Mouse (Mus musculus) retina, postnatal 1 day (tissue): ENCODE measurements around the gene Pelp1.
"Not testable (repeated sequence)": the region's sequence is repeated elsewhere in the genome, so short reads cannot be mapped to it uniquely, and the experiment has no call there.

Source experiments
- DNase-seq: peaks from one replicate; pipeline ENCODE4 v3.0.0-alpha.2; 2012

Gene Pelp1

GRCm38 (mm10) chr11:70409594-70410296 lies at the start of gene Pelp1:
Pelp1 (minus strand) TSS chr11:70410031.
- DNase-seq: peak; percentile 98

GRCm38 (mm10) chr11:70458688-70459600 lies 49.1 kb upstream of the Pelp1 start, which contains the start of gene Zmynd15:
Zmynd15 (plus strand) TSS chr11:70459433.
- peak; percentile 54 for DNase-seq

- no peak for DNase-seq
These were observed 43.6 kb upstream of the Pelp1 start for GRCm38 (mm10) chr11:70453261-70454044.

DNA sequence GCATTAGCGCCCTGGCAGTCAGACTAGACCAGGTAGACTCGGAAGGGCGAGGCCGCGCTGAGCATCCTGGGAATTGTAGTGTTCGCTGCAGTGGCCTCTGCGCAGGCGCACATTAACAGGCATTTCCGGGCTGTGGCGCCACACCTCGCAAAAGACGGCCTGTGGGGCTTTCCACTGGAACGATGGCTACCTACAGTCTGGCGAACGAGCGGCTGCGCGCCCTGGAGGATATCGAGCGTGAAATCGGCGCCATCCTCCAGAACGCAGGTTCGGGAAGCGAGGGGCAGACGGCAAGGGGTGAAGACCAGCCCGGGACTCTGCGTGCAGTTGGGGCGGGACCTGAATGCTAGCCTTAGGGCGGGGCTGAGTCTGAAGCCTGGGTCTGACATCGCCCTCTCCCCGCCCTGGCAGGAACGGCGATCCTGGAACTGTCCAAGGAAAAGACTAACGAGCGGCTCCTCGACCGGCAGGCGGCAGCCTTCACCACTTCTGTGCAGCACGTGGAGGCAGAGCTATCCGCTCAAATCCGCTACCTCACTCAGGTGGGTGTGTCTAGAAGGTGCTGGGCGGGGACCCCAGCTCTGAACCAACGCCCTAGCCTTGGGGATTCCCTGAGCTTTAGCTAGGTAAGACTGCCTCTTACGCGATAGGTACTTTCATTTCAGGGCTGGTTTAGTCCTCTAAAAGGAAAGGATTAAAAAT lies 42.1 kb upstream of the Pelp1 start, which contains the start of gene Med11:
Med11 (plus strand) TSS at position 123 of the 702 bp plus-strand sequence.
- peak; percentile 97 for DNase-seq

DNA sequence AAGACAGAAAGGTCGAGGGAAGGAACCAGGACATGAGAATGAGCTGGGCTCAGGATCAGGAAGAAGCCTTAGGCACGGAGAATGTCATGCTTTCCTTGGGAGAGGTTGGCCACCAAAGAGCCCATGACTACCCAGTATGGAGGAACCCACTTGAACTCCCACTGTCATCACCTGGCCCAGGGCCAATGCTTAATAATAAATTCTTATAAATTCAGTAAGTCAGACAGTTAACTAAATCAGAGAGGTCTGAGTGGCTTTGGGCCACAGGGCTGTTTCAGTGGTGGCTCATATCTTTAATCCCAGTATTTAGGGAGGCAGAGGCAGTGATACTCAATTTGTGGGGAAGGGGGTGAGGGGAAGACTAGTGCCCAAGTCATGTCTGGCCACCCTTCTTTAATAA lies 41.1 kb upstream of the Pelp1 start:
- no peak for DNase-seq

- DNase-seq: no peak
These were observed 37.5 kb upstream of the Pelp1 start for GRCm38 (mm10) chr11:70447373-70447772.

GRCm38 (mm10) chr11:70446756-70447155 lies 36.9 kb upstream of the Pelp1 start:
- DNase-seq: no peak

DNA sequence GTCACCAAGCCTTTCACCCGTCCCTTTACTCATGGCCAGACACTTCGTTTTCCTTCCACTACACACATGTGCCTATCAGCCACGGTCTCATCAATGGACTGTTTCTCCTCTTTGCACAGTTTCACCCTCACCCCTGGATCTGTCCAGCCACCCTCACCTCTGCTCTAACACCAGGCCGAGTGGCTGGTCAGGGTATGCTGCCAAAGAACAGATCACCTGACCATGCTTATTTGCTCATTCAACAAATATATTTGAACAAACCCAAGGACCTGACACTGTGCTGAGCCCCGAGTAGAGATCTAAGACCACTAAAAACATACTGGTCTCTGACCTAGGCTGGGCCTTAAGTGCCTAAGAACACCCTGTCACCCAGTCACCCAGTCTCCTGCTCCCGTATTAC lies 34.8 kb upstream of the Pelp1 start:
- no peak for DNase-seq

DNA sequence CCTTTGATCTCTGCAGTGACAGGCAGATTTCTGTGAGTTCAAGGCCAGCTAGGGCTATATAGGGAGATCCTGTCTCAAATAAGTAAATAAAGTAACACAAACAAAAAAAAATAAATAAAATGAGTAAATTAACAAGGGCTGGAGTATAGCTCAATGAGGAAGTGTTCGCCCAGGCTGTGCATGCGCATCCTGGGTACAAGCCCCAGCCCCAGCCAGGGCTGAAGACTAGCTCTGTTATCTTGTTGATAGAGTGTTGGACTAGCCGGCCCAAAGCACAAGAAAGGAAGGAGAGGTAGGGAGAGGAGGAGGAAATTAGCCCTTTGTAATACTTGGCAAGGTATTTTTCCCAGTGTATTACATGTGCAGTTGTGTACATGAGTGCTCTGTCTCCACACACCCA lies 34.1 kb upstream of the Pelp1 start:
- no peak for DNase-seq

- no peak for DNase-seq
These were observed 32.1 kb upstream of the Pelp1 start for GRCm38 (mm10) chr11:70441882-70442281.

DNA sequence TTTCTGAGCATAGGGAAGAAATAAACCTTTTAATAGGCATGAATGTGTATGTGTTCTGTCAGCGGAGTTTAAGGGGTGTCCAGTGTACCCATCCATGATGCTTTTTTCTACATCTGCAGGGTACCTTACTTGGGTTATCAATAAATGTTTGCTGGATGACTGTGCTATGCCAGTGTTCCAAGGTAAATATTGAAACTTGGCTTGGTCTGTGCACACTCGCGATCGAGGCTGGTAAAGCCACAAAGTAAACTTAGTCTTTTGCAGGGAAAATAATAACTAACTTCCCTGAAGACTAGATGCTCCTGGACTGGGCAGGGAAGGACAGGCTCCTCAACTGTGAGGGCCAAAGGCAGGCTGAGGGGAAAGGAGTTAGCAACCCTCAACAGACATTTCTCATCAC lies 30.8 kb upstream of the Pelp1 start:
- DNase-seq: no peak

GRCm38 (mm10) chr11:70438728-70439374 lies 29.0 kb upstream of the Pelp1 start:
- no peak for DNase-seq

DNA sequence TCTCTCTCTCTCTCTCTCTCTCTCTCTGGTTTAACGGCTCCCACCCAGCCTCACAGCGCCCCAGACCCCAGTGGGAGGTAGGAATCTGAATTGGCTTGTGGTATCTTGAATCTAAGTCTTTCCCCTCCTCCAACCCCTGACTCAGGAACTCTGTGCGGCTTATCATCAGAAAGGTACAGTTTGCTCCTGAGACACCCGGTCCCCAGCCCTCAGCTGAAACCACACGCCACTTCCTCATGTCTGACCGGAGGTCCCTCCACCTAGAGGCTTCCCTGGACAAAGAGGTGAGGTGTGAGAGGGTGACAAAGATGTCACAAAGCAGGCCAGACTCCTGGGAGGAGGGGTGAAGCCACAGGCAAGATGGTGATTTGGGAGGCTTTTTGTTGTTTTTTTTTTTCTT lies 27.6 kb upstream of the Pelp1 start:
- no peak for DNase-seq

GRCm38 (mm10) chr11:70435476-70435875 lies 25.6 kb upstream of the Pelp1 start:
- DNase-seq: no peak

DNA sequence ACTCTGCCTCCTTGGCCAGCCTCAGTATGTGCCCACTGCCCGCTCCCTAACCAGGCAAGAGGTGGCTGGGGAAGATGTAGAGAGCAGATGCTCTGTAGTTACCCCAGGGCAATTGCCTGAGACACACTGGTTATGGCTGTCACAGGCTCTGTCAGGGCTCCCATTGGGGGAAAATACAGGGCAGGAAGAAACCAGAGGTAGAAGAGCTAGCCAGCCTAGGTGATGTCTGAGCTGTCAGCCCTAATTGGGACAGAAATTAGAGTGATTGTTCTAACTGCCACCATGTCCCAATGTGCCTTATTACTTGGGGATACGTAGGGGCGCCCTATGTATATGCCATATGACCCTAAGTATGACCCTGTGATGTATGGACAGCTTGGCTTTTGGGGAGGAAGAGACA lies 24.1 kb upstream of the Pelp1 start:
- no peak for DNase-seq

DNA sequence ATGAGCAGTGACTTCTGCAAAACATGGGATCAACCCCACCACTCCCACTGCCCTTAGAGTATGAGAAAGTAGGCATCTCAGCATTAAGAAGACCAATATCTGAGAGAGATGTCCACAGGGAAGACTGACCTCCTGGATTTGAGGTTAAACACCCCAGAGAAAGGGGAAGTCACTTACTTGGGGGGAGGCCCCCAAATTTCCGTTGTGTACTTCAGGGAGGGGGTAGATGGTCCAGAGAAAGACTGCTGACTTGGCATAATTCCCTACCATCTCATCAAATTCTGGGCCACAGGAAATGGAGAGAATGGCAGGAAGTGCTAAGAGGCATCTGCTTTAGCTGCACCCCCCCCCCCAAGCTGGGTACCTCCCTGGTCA lies 23.7 kb upstream of the Pelp1 start:
- DNase-seq: no peak

GRCm38 (mm10) chr11:70432895-70433568 lies 23.2 kb upstream of the Pelp1 start:
- DNase-seq: no peak

- DNase-seq: peak; percentile 99
These were observed 22.4 kb upstream of the Pelp1 start, which contains the start of gene Arrb2 for GRCm38 (mm10) chr11:70432048-70432894. Arrb2 (plus strand) TSS chr11:70432635.

DNA sequence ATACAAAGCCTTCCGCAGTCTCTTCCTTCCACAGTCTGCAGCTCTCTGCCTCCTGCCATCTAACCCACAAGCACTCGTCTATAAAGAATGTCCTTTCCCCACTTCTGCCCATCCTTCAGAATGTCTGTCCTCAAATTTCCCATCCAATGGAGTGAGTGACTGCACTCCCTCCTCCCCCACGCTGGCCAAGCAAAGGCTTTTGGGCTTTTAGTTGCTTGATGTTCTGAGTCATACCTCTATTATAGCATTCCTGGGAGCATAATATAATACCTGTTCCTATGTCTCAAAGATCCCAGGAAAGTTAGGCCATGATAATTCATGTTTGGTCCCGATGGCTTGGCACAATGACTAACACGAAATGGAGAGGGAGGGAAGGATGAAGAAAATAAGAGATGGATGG lies 21.7 kb upstream of the Pelp1 start:
- DNase-seq: no peak

DNA sequence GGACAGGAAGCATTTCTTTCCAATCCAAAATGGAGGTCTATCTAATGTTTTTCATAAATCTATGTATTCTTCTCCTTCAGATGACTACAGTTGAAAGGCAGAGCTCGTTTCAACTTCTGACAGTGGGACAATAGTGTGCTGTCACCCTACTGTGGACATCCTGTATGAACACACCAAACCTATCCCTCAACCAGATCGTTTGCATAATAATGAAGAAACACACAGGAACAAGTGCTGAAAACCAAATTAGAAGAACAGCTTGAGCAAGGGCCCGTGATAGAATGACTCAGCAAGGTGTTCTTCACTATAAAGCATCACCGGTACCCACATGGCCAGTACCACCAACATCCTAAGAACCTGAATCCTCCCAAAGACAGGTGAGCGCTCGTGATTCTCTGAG lies 16.8 kb upstream of the Pelp1 start:
- DNase-seq: not testable (repeated sequence)
